Mouse (Mus musculus): Measurements from ENCODE around the gene Catsper4. TPM values are rescaled to one million over a fixed set of nuclear protein-coding genes. Genes with fewer than 3 reads are reported as not detected.

Gene Catsper4
- polyA plus RNA-seq, 1 experiment from 2014 or later: not detected

- Histone ChIP-seq H3K4me1 (replicated peaks; ENCODE audit: control insufficient read depth, insufficient read depth, low read length) (peaks cover 26% of the 10 kb centered on the region), H3K27ac (ENCODE audit: low read depth, low read length) (no peak overlapping the region), H3K9ac (ENCODE audit: low read length) (no peak overlapping the region), H3K36me3 (ENCODE audit: control insufficient read depth, insufficient read depth, low read length) (no peaks in the 10 kb centered on the region), H3K27me3 (ENCODE audit: control insufficient read depth, insufficient read depth, low read length) (peaks cover 9% of the 10 kb centered on the region), H3K4me2 (ENCODE audit: low read depth, low read length, severe bottlenecking) (no peak overlapping the region), H3K4me3 (ENCODE audit: low read depth, low read length) (no peak overlapping the region), H3K9me3 (ENCODE audit: control insufficient read depth, low read length) (no peaks in the 10 kb centered on the region)
- ATAC-seq (replicated peaks; ENCODE audit: low FRiP score) (no peak), DNase-seq (ENCODE audit: low spot score) (no peak)
- WGBS: 68% methylated on average over 11 of the region's 11 CpGs
Measured at GRCm38 (mm10) chr4:134258354-134258753, 31.2 kb upstream of the Catsper4 start.

GRCm38 (mm10) chr4:134257198-134258009, 30.2 kb upstream of the Catsper4 start:
- Histone ChIP-seq H3K27ac (ENCODE audit: low read depth, low read length) (no peak overlapping the region; the same call in 1 of the 2 replicates), H3K9ac (ENCODE audit: low read length) (peak overlapping the region; percentile 13; the same call in 1 of the 2 replicates), H3K4me2 (ENCODE audit: low read depth, low read length, severe bottlenecking) (no peak overlapping the region), H3K27me3 (ENCODE audit: control insufficient read depth, insufficient read depth, low read length) (peaks cover 18% of the 10 kb centered on the region), H3K4me1 (replicated peaks; ENCODE audit: control insufficient read depth, insufficient read depth, low read length) (peaks cover 34% of the 10 kb centered on the region), H3K4me3 (ENCODE audit: low read depth, low read length) (no peak overlapping the region), H3K36me3 (ENCODE audit: control insufficient read depth, insufficient read depth, low read length) (no peaks in the 10 kb centered on the region), H3K9me3 (ENCODE audit: control insufficient read depth, low read length) (no peaks in the 10 kb centered on the region)
- ATAC-seq (replicated peaks; ENCODE audit: low FRiP score): no peak
- WGBS: 7% methylated on average over 11 of the region's 11 CpGs
- DNase-seq (ENCODE audit: low spot score): no peak

GRCm38 (mm10) chr4:134256407-134257197, 29.4 kb upstream of the Catsper4 start:
- ATAC-seq (replicated peaks; ENCODE audit: low FRiP score): no peak; the same call in 1 of the 2 replicates
- no peak overlapping the region for H3K4me3 ChIP-seq (ENCODE audit: low read depth, low read length)
- H3K9ac ChIP-seq (ENCODE audit: low read length): peak overlapping the region; percentile 13; the same call in 1 of the 2 replicates

GRCm38 (mm10) chr4:134255854-134256253, 28.7 kb upstream of the Catsper4 start:
- no peak overlapping the region for H3K27ac ChIP-seq (ENCODE audit: low read depth, low read length)
- H3K9ac ChIP-seq (ENCODE audit: low read length): no peak overlapping the region; the same call in 1 of the 2 replicates
- H3K4me3 ChIP-seq (ENCODE audit: low read depth, low read length): no peak overlapping the region
- no peaks in the 10 kb centered on the region for H3K36me3 ChIP-seq (ENCODE audit: control insufficient read depth, insufficient read depth, low read length)
- peaks cover 34% of the 10 kb centered on the region for H3K27me3 ChIP-seq (ENCODE audit: control insufficient read depth, insufficient read depth, low read length)
- DNase-seq (ENCODE audit: low spot score) (no peak), ATAC-seq (replicated peaks; ENCODE audit: low FRiP score) (no peak)
- H3K4me2 ChIP-seq (ENCODE audit: low read depth, low read length, severe bottlenecking): no peak overlapping the region
- no peaks in the 10 kb centered on the region for H3K9me3 ChIP-seq (ENCODE audit: control insufficient read depth, low read length)
- 17% methylated on average over 4 of the region's 4 CpGs for WGBS
- peaks cover 48% of the 10 kb centered on the region for H3K4me1 ChIP-seq (replicated peaks; ENCODE audit: control insufficient read depth, insufficient read depth, low read length)

More at GRCm38 (mm10) chr4:134256407-134257197, 29.4 kb upstream of the Catsper4 start:
- no peaks in the 10 kb centered on the region for H3K36me3 ChIP-seq (ENCODE audit: control insufficient read depth, insufficient read depth, low read length)
- DNase-seq (ENCODE audit: low spot score): no peak
- H3K27ac ChIP-seq (ENCODE audit: low read depth, low read length): no peak overlapping the region; the same call in 1 of the 2 replicates
- peaks cover 26% of the 10 kb centered on the region for H3K27me3 ChIP-seq (ENCODE audit: control insufficient read depth, insufficient read depth, low read length)
- no peak overlapping the region for H3K4me2 ChIP-seq (ENCODE audit: low read depth, low read length, severe bottlenecking)
- 6% methylated on average over 18 of the region's 19 CpGs for WGBS
- no peaks in the 10 kb centered on the region for H3K9me3 ChIP-seq (ENCODE audit: control insufficient read depth, low read length)
- H3K4me1 ChIP-seq (replicated peaks; ENCODE audit: control insufficient read depth, insufficient read depth, low read length): peaks cover 41% of the 10 kb centered on the region

- WGBS: 16% methylated on average over 3 of the region's 3 CpGs
Measured at GRCm38 (mm10) chr4:134254835-134255234, 27.7 kb upstream of the Catsper4 start.

GRCm38 (mm10) chr4:134253722-134254324, 26.6 kb upstream of the Catsper4 start, which contains the start of gene Grrp1:
TSS of gene Grrp1 (minus strand) at chr4:134254106.
- Histone ChIP-seq H3K9ac (ENCODE audit: low read length) (peak within 1 kb of the TSS; percentile 24; the same call in 1 of the 2 replicates), H3K36me3 (ENCODE audit: control insufficient read depth, insufficient read depth, low read length) (no peaks in the 10 kb centered on the region), H3K27ac (ENCODE audit: low read depth, low read length) (no peak within 1 kb of the TSS), H3K9me3 (ENCODE audit: control insufficient read depth, low read length) (no peaks in the 10 kb centered on the region), H3K4me2 (ENCODE audit: low read depth, low read length, severe bottlenecking) (peak within 1 kb of the TSS; percentile 31), H3K4me3 (ENCODE audit: low read depth, low read length) (peak within 1 kb of the TSS; percentile 14; the same call in 1 of the 2 replicates), H3K4me1 (replicated peaks; ENCODE audit: control insufficient read depth, insufficient read depth, low read length) (peaks cover 58% of the 10 kb centered on the region), H3K27me3 (ENCODE audit: control insufficient read depth, insufficient read depth, low read length) (peaks cover 48% of the 10 kb centered on the region)
- peak; percentile 65 for DNase-seq (ENCODE audit: low spot score)
- no peak for ATAC-seq (replicated peaks; ENCODE audit: low FRiP score)
- WGBS: under 1% methylated on average over 13 of the region's 13 CpGs

More at GRCm38 (mm10) chr4:134254835-134255234, 27.7 kb upstream of the Catsper4 start:
- peaks cover 44% of the 10 kb centered on the region for H3K27me3 ChIP-seq (ENCODE audit: control insufficient read depth, insufficient read depth, low read length)
- ATAC-seq (replicated peaks; ENCODE audit: low FRiP score) (no peak), DNase-seq (ENCODE audit: low spot score) (peak; percentile 44)
- H3K4me1 ChIP-seq (replicated peaks; ENCODE audit: control insufficient read depth, insufficient read depth, low read length): peaks cover 53% of the 10 kb centered on the region
- no peak overlapping the region for H3K9ac ChIP-seq (ENCODE audit: low read length)
- H3K4me2 ChIP-seq (ENCODE audit: low read depth, low read length, severe bottlenecking): no peak overlapping the region
- no peak overlapping the region for H3K27ac ChIP-seq (ENCODE audit: low read depth, low read length)
- H3K36me3 ChIP-seq (ENCODE audit: control insufficient read depth, insufficient read depth, low read length): no peaks in the 10 kb centered on the region
- no peaks in the 10 kb centered on the region for H3K9me3 ChIP-seq (ENCODE audit: control insufficient read depth, low read length)
- H3K4me3 ChIP-seq (ENCODE audit: low read depth, low read length): no peak overlapping the region

- Histone ChIP-seq H3K9ac (ENCODE audit: low read length) (no peak overlapping the region; the same call in 1 of the 2 replicates), H3K27me3 (ENCODE audit: control insufficient read depth, insufficient read depth, low read length) (peaks cover 48% of the 10 kb centered on the region), H3K4me1 (replicated peaks; ENCODE audit: control insufficient read depth, insufficient read depth, low read length) (peaks cover 58% of the 10 kb centered on the region), H3K36me3 (ENCODE audit: control insufficient read depth, insufficient read depth, low read length) (no peaks in the 10 kb centered on the region), H3K4me3 (ENCODE audit: low read depth, low read length) (peak overlapping the region; percentile 14; the same call in 1 of the 2 replicates), H3K9me3 (ENCODE audit: control insufficient read depth, low read length) (no peaks in the 10 kb centered on the region), H3K4me2 (ENCODE audit: low read depth, low read length, severe bottlenecking) (peak overlapping the region; percentile 31; the same call in 1 of the 2 replicates), H3K27ac (ENCODE audit: low read depth, low read length) (no peak overlapping the region)
- DNase-seq (ENCODE audit: low spot score): no peak
- no peak for ATAC-seq (replicated peaks; ENCODE audit: low FRiP score)
- WGBS: 7% methylated on average over 15 of the region's 15 CpGs
Measured at GRCm38 (mm10) chr4:134252911-134253721, 25.9 kb upstream of the Catsper4 start.
